Mouse (Mus musculus) adrenal gland, postnatal 14 days (tissue): ENCODE results near the gene Arg2. TPM values are rescaled to one million over a fixed set of nuclear protein-coding genes. Genes with fewer than 3 reads are reported as not detected.
A peak's percentile ranks its signal among the peaks of the same experiment; 100 is the strongest.
"Not testable (repeated sequence)": the region's sequence is repeated elsewhere in the genome, so short reads cannot be mapped to it uniquely, and the experiment has no call there.

Experiments
- DNase-seq: peaks from one replicate; pipeline ENCODE4 v3.0.0; 2021; ENCODE audit warnings: mixed read lengths
- total RNA-seq: library from RNA; stranded (reverse); gene quantifications from 2 replicates; pipeline ENCODE4 v1.2.3, GENCODE M21; 2021

Arg2 gene
- total RNA-seq, 1 experiment from 2014 or later, result not detected

- DNase-seq, result no peak
Observed at GRCm38 (mm10) chr12:79171269-79171995, 40.9 kb downstream of the Arg2 start.

DNA sequence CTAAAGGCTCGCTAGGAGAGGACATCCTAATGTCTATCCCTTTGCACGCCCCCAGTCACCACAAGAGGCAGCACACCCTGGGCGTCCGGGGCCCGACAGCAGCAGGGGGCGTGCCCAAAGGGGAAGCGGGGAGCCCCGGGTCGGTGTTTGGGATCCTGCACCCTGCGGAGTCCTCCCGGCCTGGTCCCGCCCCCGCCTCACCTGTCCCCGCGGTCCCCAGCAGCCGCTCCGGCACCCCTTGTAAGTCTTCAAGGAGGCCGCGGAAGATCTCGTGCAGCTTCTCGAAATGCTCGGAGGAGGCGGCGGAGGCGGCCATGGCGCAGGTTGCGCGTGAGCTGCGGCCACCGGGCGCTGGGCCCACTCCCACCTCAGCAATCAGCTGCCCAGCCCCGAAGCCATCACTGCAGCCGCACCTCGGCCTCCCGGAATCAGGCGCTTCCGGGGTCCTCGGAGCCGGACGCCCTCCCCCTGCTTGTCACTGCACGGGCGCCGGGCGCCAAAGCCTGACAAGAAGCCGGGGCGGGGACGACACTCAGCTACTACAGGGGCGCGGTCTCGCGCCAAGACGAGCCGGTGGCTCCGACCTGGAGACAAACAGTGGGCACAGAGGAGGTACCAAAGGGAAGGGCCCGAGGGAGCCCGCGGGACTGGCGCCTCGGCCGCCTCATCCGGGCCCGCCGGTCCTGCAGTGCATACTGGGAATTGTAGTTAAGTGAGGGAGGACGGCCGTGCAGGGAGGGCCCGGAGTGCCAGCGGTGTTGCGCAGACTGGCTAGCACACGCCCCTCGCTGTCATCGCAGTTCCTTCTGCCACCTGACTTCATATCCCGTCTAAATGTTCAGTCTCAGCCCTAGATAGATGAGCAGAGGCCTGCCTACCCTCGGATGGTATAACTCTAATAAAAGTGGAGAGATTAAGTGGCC is 41.7 kb downstream of the Arg2 start, which contains the start of gene Vti1b:
Gene Vti1b, minus strand, starts transcription at position 649 of the 923 bp plus-strand sequence.
- DNase-seq, result peak; percentile 94

GRCm38 (mm10) chr12:79173721-79174120 is 43.1 kb downstream of the Arg2 start:
- DNase-seq, result no peak

GRCm38 (mm10) chr12:79175998-79176397 is 45.4 kb downstream of the Arg2 start:
- no peak for DNase-seq

- not testable (repeated sequence) for DNase-seq
Observed at GRCm38 (mm10) chr12:79185160-79185559, 54.6 kb downstream of the Arg2 start.

GRCm38 (mm10) chr12:79190931-79191673 is 60.5 kb downstream of the Arg2 start:
- DNase-seq, result peak; percentile 74

- peak; percentile 88 for DNase-seq
Observed at GRCm38 (mm10) chr12:79191701-79192100, 61.1 kb downstream of the Arg2 start.

DNA sequence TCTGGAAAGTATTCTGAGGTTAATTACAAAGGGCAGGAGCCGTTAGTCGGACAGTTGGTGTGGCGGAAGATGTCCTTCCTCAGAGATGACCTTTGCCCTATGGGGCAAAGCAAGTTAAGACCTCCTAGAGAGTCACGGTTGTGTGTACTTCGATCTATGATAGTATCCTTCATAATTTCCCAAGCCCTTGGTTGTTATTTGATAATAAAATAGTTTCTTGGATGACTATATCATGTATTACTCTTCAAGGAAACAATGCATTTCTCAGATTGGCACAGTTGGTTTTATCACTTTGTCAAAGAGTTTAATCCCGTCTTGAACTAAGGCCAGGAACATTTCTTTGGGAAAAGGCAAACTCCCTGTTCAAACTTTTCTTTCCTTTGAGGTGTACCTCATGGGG is 61.6 kb downstream of the Arg2 start, which contains the start of gene Rdh11:
Gene Rdh11, minus strand, starts transcription at position 101 of the 400 bp plus-strand sequence.
- no peak for DNase-seq

DNA sequence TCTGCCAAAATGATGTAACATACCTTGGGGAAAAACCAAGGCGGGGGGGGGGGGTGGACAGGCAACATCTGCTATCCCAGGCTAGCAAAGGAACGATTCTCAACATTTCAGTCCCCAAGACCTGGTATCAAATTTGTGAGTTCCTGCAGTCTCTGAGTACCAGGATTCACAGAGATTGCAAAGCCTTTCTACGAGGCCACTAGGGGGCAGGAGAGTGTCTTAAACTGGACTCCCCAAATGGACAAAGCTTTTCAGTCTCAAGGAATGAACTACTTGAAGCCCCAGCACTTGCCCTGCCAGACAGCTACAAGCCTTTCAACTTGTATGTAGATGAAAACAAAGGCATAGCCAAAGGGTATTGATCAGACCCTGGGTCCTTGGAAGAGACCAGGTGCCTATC is 62.9 kb downstream of the Arg2 start:
- peak; percentile 82 for DNase-seq

DNA sequence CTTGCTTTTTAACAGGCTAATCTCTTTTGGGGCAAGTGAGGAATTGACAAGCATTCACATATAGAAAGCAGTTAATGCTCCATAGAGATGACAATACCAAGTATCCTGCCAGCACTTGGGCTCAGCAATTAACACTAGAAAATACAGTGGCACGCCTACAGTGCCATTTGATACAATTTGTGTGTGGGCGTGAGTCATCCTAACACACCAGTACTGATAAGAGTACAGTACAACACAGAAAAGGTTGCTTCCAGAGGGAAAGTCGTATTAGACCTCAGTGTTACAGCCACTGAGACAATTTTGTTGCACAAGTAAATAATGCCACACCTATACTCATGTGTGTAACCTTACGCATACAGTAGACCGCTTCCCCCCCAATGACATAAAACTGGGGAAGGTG is 66.5 kb downstream of the Arg2 start:
- no peak for DNase-seq

GRCm38 (mm10) chr12:79201882-79202281 is 71.3 kb downstream of the Arg2 start:
- no peak for DNase-seq

Other genes with a start within 250 kb of the Arg2 start
- 0.38 and 0.85 TPM in 2 replicates for gene Plek2, start 223.8 kb upstream of the Arg2 start, total RNA-seq
- 12.6 and 15.5 TPM in 2 replicates for gene Tmem229b, start 123.2 kb upstream of the Arg2 start, total RNA-seq
- 1.8 and 2.6 TPM in 2 replicates for gene Plekhh1, start 101.6 kb upstream of the Arg2 start, total RNA-seq
- gene Pigh, start 41.1 kb upstream of the Arg2 start, total RNA-seq, result 8.2 and 10.0 TPM in 2 replicates
- 70.7 and 75.4 TPM in 2 replicates for gene Vti1b, start 41.9 kb downstream of the Arg2 start, total RNA-seq
- gene Rdh11, start 61.5 kb downstream of the Arg2 start, total RNA-seq, result 15.5 and 18.7 TPM in 2 replicates
- 0.59 and 1.0 TPM in 2 replicates for gene Rdh12, start 78.1 kb downstream of the Arg2 start, total RNA-seq
- gene Zfyve26, start 165.5 kb downstream of the Arg2 start, total RNA-seq, result 22.0 and 23.1 TPM in 2 replicates
- 1.1 and 1.6 TPM in 2 replicates for gene Rad51b, start 166.5 kb downstream of the Arg2 start, total RNA-seq